Mouse (Mus musculus) hindbrain, embryonic 10.5 days (tissue): ENCODE data around the gene Olfr374. TPM values are rescaled to one million over a fixed set of nuclear protein-coding genes. Genes with fewer than 3 reads are reported as not detected.
A peak's percentile ranks its signal among the peaks of the same experiment; 100 is the strongest.
"Not testable (repeated sequence)": the region's sequence is repeated elsewhere in the genome, so short reads cannot be mapped to it uniquely, and the experiment has no call there.

ENCODE experiments used
- DNase-seq: peaks from one replicate; pipeline ENCODE4 v3.0.0-alpha.2; 2017; ENCODE audit warnings: low spot score
- H3K27ac ChIP-seq: fragments of 300-500 bp; sonication (generic); 2 replicates; pipeline ENCODE4 v1.5.1; 2016; ENCODE audit warnings: mild to moderate bottlenecking, moderate library complexity
- H3K27me3 ChIP-seq: fragments of 300-500 bp; sonication (generic); 2 replicates; pipeline ENCODE4 v1.6.1; 2016; ENCODE audit warnings: mild to moderate bottlenecking; ENCODE audit not compliant: poor library complexity, insufficient read depth, severe bottlenecking
- H3K36me3 ChIP-seq: fragments of 300-500 bp; sonication (generic); 2 replicates; pipeline ENCODE4 v1.6.1; 2016; ENCODE audit warnings: mild to moderate bottlenecking, moderate library complexity
- H3K4me1 ChIP-seq: fragments of 300-500 bp; sonication (generic); replicated peaks from 2 replicates; pipeline ENCODE4 v1.6.1; 2016; ENCODE audit warnings: mild to moderate bottlenecking
- H3K4me3 ChIP-seq: fragments of 300-500 bp; sonication (generic); 2 replicates; pipeline ENCODE4 v1.5.1; 2016; ENCODE audit warnings: mild to moderate bottlenecking, moderate library complexity
- H3K9me3 ChIP-seq: fragments of 300-500 bp; sonication (generic); 2 replicates; pipeline ENCODE4 v1.6.1; 2016; ENCODE audit warnings: mild to moderate bottlenecking, moderate library complexity
- WGBS: fragments of 180-500 bp; shearing (Covaris S2); methylation state at CpG from one replicate; pipeline ENCODE4 v1.1.7; 2016; 5-methylcytosine and 5-hydroxymethylcytosine counted together
- polyA plus RNA-seq: library from polyadenylated mRNA; unstranded; fragments of >200 nt; fragmentation: Nextera tagmentation; extraction: Ambion mirVana; gene quantifications from 2 replicates; pipeline ENCODE4 v1.2.1, GENCODE M21; 2016

Olfr374 gene
- polyA plus RNA-seq, 1 experiment from 2014 or later = not detected

DNA sequence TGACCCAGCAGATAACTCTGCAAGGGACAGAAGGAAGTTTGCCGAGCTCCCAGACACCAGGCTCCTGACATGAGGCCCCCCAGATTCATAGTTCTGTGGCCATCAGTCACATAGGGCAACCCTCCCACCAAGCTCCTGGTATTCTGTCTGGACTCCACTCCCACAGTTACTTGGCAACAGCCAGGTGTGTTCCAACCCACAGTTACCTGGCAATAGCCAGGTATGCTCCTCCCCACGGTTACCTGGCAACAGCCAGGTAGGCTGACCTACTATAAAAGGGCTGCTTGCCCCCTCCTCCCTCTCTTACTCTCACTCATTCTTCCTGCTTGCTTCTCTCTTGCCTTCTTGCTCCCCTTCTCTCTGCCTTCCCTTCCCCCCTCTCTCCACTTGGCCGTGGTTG is 14.6 kb downstream of the Olfr374 start:
- H3K27me3 ChIP-seq, H3K36me3 ChIP-seq, H3K4me3 ChIP-seq, H3K9me3 ChIP-seq, DNase-seq, H3K27ac ChIP-seq, H3K4me1 ChIP-seq: not testable (repeated sequence)
- WGBS = 66% methylated on average over 3 of the region's 3 CpGs

- DNase-seq = no peak
- Histone ChIP-seq H3K4me1 (0 out of 2 replicates have a peak, but pooled peaks cover 6% of the 10 kb centered on the region), H3K27me3 (no peaks in the 10 kb centered on the region), H3K27ac (no peak overlapping the region), H3K36me3 (no peaks in the 10 kb centered on the region), H3K9me3 (0 out of 2 replicates have a peak, but pooled peaks cover 3% of the 10 kb centered on the region), H3K4me3 (no peak overlapping the region)
- WGBS = 35% methylated on average over 1 of the region's 1 CpGs
These were observed 15.2 kb downstream of the Olfr374 start for GRCm38 (mm10) chr8:72121997-72122396.

- WGBS = 77% methylated on average over 1 of the region's 1 CpGs
- DNase-seq = no peak
- Histone ChIP-seq H3K9me3 (0 out of 2 replicates have a peak, but pooled peaks cover 3% of the 10 kb centered on the region), H3K27ac (no peak overlapping the region), H3K27me3 (no peaks in the 10 kb centered on the region), H3K4me1 (peaks cover 10% of the 10 kb centered on the region), H3K36me3 (no peaks in the 10 kb centered on the region), H3K4me3 (no peak overlapping the region)
These were observed 21.0 kb downstream of the Olfr374 start for GRCm38 (mm10) chr8:72127834-72128233.

DNA sequence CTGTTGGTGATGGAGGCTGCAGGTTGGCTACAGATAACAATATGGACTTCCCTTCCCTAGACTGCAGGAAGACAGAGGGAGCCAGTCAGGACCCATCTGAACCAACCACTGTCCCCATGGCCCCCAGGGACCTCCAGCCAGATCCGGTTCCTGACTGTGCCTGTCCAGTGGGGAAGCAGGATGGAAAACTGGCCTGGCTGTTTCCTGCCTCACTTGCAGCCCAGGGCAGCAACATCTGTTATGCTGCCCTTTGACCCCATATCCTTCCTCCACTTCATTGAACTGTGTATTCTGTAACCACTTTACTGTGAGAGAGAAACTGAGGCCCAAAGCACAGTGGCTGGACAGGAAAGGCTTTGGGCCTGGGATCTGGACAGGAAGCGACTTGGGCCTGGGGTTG is 24.4 kb downstream of the Olfr374 start:
- 61% methylated on average over 2 of the region's 2 CpGs for WGBS
- no peaks in the 10 kb centered on the region for H3K27me3 ChIP-seq
- DNase-seq = peak; percentile 33

GRCm38 (mm10) chr8:72131901-72132300 is 25.1 kb downstream of the Olfr374 start:
- DNase-seq = no peak
- Histone ChIP-seq H3K4me3 (no peak overlapping the region), H3K4me1 (peaks cover 31% of the 10 kb centered on the region), H3K27ac (peak overlapping the region; percentile 56; the same call in 1 of the 2 replicates), H3K9me3 (no peaks in the 10 kb centered on the region), H3K36me3 (no peaks in the 10 kb centered on the region), H3K27me3 (no peaks in the 10 kb centered on the region)
- WGBS = 86% methylated on average over 2 of the region's 2 CpGs

More for the DNA sequence above, 24.4 kb downstream of the Olfr374 start:
- H3K9me3 ChIP-seq = no peaks in the 10 kb centered on the region
- H3K4me3 ChIP-seq = no peak overlapping the region
- no peaks in the 10 kb centered on the region for H3K36me3 ChIP-seq
- peak overlapping the region; percentile 56; the same call in 1 of the 2 replicates for H3K27ac ChIP-seq
- peaks cover 25% of the 10 kb centered on the region for H3K4me1 ChIP-seq

DNA sequence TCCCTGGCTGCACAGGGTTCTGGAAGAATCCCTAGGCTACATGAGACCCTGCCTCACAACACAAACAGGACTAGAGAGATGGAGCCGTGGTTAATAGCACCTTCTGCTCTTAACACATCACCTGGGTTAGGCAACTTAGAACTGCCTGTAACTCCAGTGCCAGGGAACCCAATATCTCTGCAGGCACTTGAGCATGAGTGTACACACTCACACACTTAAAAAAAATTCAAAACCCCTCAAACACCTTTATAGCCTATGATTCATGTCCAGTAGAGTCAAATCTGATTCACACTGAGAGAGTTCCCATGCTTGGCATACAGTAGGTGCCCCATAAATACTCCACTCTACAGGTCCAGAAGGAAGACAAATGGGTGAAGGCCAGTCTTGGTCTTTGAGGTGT is 25.6 kb downstream of the Olfr374 start:
- Histone ChIP-seq H3K9me3 (no peaks in the 10 kb centered on the region), H3K4me1 (peaks cover 36% of the 10 kb centered on the region), H3K4me3 (no peak overlapping the region), H3K36me3 (no peaks in the 10 kb centered on the region), H3K27me3 (no peaks in the 10 kb centered on the region), H3K27ac (no peak overlapping the region)
- 74% methylated on average over 1 of the region's 1 CpGs for WGBS
- DNase-seq = no peak

DNA sequence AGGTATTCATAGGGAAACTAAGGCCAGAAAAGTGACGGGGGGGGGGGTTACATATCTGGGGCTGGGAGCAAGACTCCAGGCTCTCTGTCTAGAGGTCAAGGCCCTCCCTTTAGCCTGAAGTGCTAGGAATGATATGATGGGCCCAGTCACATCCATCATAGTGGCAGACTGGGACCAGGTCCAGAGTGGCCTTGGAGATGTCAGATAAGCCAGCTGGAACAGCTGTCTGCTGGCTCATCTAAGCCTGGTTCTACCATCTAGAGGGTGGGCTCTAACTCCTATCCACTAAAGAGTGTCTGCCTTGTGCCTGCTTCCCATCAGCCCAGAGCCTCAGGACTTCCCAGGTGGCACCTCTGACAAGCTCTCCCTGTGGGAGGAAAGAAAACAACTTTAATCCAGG is 26.1 kb downstream of the Olfr374 start:
- no peaks in the 10 kb centered on the region for H3K27me3 ChIP-seq
- H3K4me3 ChIP-seq = no peak overlapping the region
- 77% methylated on average over 1 of the region's 1 CpGs for WGBS
- H3K27ac ChIP-seq = no peak overlapping the region
- H3K9me3 ChIP-seq = no peaks in the 10 kb centered on the region
- DNase-seq = no peak
- peaks cover 1% of the 10 kb centered on the region for H3K36me3 ChIP-seq
- peaks cover 40% of the 10 kb centered on the region for H3K4me1 ChIP-seq

GRCm38 (mm10) chr8:72133507-72133906 is 26.7 kb downstream of the Olfr374 start:
- Histone ChIP-seq H3K36me3 (peaks cover 7% of the 10 kb centered on the region), H3K9me3 (no peaks in the 10 kb centered on the region), H3K27me3 (no peaks in the 10 kb centered on the region), H3K27ac (no peak overlapping the region), H3K4me1 (peaks cover 47% of the 10 kb centered on the region), H3K4me3 (no peak overlapping the region)
- DNase-seq = no peak
- 57% methylated on average over 1 of the region's 1 CpGs for WGBS

- H3K4me3 ChIP-seq = peak within 1 kb of the TSS; percentile 88
- no peaks in the 10 kb centered on the region for H3K9me3 ChIP-seq
- peaks cover 47% of the 10 kb centered on the region for H3K4me1 ChIP-seq
- WGBS = under 1% methylated on average over 47 of the region's 49 CpGs
- peak within 1 kb of the TSS; percentile 99 for H3K27ac ChIP-seq
- no peaks in the 10 kb centered on the region for H3K27me3 ChIP-seq
- peak; percentile 83 for DNase-seq
- peaks cover 21% of the 10 kb centered on the region for H3K36me3 ChIP-seq
These were observed 28.1 kb downstream of the Olfr374 start, which contains the start of gene Tpm4 for GRCm38 (mm10) chr8:72134756-72135445. TSS of gene Tpm4 (plus strand) at chr8:72134975.

GRCm38 (mm10) chr8:72135446-72136301 is 28.8 kb downstream of the Olfr374 start:
- Histone ChIP-seq H3K9me3 (no peaks in the 10 kb centered on the region), H3K27me3 (no peaks in the 10 kb centered on the region), H3K4me1 (peaks cover 47% of the 10 kb centered on the region), H3K27ac (peak overlapping the region; percentile 99), H3K36me3 (peaks cover 29% of the 10 kb centered on the region), H3K4me3 (peak overlapping the region; percentile 88)
- WGBS = under 1% methylated on average over 62 of the region's 62 CpGs
- peak; percentile 79 for DNase-seq

DNA sequence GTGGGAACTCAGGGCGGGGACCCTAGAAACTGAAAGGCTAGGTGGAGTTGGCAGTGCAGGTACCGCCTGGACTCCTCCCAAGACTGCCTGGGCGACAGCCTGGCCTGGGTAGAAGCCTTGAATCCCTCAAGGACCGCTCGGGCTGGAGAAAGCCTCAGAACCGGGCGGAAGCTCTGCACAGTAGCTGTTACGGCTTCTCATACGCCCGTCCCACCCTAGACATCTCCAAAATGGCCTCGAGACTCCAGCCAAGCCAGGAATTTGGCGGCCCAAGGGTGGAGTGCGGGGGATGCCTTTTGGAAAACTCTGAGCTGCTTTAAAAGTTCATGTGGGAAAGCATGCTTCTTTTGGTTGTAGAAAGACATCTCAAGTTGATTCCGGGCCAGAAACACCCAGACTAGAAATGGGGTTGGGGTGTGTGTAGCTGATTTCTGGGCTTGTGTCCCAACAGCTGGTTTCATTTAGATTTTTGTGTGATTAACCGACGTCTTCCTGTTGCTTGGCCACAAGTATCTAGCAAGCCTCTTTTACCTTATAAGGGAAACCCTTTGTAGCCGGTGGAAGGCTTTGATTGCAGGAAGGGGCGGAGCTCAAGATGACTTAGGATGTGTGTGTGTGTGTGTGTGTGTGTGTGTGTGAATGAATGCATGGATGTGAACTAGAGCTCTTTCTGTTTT is 29.6 kb downstream of the Olfr374 start:
- Histone ChIP-seq H3K27ac (peak overlapping the region; percentile 99), H3K4me1 (peaks cover 42% of the 10 kb centered on the region), H3K36me3 (peaks cover 37% of the 10 kb centered on the region), H3K4me3 (peak overlapping the region; percentile 88), H3K9me3 (no peaks in the 10 kb centered on the region), H3K27me3 (no peaks in the 10 kb centered on the region)
- peak; percentile 75 for DNase-seq
- WGBS = 2% methylated on average over 18 of the region's 18 CpGs

GRCm38 (mm10) chr8:72137431-72137830 is 30.6 kb downstream of the Olfr374 start:
- H3K27ac ChIP-seq = peak overlapping the region; percentile 99; the same call in 1 of the 2 replicates
- H3K9me3 ChIP-seq = no peaks in the 10 kb centered on the region
- 91% methylated on average over 2 of the region's 2 CpGs for WGBS
- no peak for DNase-seq
- H3K4me3 ChIP-seq = peak overlapping the region; percentile 88
- H3K36me3 ChIP-seq = peaks cover 47% of the 10 kb centered on the region
- no peaks in the 10 kb centered on the region for H3K27me3 ChIP-seq
- H3K4me1 ChIP-seq = peaks cover 37% of the 10 kb centered on the region
